Mouse (Mus musculus) C3H10T1/2 (cell line): ENCODE results near the gene Scfd2. TPM values are rescaled to one million over a fixed set of nuclear protein-coding genes. Genes with fewer than 3 reads are reported as not detected.

Source experiments
- polyA plus RNA-seq, 2 experiments: library from polyadenylated mRNA; unstranded; fragments of >200 nt; fragmentation: generic; extraction: Trizol; gene quantifications; one replicate each; pipeline ENCODE4 v1.2.1; 2012; ENCODE audit warnings: missing spikeins in 2 of 2

Gene Scfd2
- polyA plus RNA-seq: 10 to 100 TPM in 1 of 2 experiments, 1 to 10 TPM in 1; 7.9 to 16.8 TPM

DNA sequence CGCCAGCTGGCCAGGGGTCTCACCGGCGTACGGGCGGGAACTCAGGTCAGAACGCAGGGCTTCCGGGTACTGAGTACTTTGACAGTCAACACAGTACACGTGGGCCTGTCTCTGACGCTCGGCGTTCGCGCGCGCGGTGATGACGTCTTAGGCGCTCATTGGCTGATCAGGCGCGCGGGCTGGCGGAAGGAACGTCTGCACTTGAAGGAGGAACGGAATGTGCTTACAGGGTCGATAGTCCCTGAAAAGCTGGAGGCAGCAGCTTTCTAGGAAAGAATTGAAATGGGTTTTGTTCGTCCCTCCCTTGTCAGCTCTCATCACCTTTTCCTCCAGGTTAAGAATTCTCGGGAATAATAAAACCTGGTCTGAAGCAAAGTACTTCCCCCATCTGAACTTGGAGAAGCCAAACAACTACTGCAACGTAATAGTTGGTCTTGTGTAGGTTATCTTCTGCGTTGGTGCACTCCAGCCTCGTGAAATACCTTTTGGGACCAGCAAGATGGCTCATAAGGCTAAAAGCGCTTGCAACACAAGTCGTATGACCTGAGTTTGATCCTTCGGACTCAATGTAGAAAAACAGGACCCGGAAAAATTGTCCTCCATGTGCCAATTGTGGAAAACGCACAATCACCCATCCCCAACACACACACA lies at the start of gene Scfd2:
Gene Scfd2 (minus strand): TSS at position 130 of the 651 bp plus-strand sequence.

DNA sequence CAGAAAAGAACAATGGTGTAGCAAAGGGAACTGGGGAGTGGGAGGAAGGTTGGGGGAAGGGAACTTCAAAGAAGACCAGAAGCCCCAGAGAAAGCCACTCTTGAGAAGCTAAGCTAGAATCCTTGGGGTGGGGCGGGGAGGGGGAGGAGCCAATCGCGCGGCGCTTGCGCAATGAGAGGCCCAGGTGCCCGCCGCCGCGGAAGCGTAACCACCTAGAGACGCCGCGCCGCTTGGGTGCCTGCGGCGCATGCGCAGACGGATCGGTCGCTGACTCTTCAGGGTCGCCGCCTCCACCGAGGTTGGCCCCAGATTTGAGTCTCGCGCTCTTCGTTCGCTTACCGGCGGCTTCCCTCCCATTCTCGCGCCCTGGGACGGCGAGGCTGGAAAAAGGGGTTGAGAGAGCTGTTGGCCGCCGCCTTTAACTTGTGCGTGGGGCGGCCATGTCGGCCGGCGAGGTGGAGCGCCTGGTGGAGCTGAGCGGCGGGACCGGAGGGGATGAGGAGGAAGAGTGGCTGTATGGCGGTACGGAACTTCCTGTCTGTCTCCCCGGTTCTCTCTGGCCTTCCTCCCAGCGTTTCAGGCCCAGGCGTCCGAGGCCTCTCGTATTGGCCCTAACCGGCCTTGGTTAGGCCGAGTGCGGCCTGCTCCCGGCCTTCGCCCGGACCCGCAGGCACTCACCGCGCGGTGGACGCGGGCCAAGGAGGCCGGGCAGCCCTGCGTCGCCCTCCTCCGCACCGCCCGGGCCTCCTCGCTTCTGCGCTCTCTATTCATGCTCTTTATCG lies 3.9 kb upstream of the Scfd2 start, which contains the start of gene Fip1l1:
Gene Fip1l1 (plus strand): TSS at position 210 of the 782 bp plus-strand sequence.

DNA sequence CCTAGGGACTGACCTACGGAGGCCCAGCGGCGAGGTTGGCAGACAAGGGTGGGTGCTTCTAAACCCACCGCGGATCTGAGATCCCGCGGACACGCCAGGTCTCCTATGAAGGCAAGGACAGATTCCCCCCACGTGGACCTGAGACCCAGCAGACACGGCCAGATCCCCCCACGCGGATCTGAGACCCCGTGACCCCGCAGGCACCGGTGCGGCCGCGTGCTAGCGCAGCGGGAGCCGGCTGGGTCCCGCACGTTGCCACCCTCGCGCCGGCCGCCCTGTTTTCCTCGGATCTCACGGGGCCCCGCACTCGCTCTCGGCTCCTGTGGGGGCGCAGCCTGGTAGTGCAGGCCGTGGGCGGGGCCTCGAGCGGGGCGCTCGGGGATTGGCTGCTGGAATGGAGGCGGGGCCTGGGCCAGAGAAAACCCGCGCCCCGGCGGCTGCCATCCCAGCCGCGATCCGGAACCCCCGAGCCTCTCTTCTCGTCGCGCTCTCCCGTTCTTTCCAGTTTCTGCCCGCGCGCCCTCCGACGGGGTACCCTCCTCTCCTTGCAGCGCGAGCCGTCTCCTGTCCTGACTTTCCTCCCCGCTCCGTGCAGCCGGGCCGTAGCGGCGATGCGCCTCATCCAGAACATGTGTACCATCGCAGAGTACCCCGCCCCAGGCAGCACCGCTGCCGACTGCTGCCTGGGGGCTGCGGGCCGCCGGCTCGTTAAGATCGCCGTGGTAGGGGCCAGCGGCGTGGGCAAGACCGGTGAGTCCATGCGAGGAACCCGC lies 336.5 kb downstream of the Scfd2 start, which contains the start of gene Rasl11b:
Gene Rasl11b (plus strand): TSS at position 446 of the 773 bp plus-strand sequence.

Other genes with a start within 250 kb of the Scfd2 start
- 10 to 100 TPM; 15.8 to 43.8 TPM for gene Fip1l1, start 3.7 kb upstream of the Scfd2 start, polyA plus RNA-seq
- 1 to 10 TPM in 1 of 2 experiments, under 1 TPM in 1; 0.01 to 2.0 TPM for gene Lnx1, start 171.2 kb upstream of the Scfd2 start, polyA plus RNA-seq